Mouse (Mus musculus): ENCODE data around the gene Mbl2. TPM values are rescaled to one million over a fixed set of nuclear protein-coding genes. Genes with fewer than 3 reads are reported as not detected.

The Mbl2 gene
- polyA plus RNA-seq (2014; fragmentation: Nextera tagmentation; extraction: Ambion mirVana), result not detected in 2 replicates

DNA sequence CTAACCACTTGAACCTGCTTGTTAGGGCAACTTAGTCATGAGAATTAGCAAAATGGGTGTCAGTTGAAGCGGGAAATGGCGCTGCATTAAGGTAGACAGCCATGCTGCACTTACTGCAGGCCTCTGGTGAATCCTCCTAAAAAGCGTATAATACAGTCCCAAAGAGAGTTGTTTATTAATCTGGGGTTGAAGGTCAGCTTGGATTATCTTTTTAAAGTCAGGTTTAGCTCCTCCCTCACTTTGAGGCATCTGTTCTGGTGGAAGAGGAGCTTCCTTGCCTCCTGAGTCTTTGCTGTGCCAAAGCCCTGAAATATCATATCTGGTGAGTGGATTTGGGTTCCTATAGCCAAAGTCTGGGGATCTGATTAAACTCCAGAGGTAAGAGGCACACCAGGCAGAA, at the start of gene Mbl2:
Gene Mbl2, plus strand, starts transcription at position 252 of the 400 bp plus-strand sequence.
- TF ChIP-seq CTCF (IDR thresholded peaks at IDR 0.05; ENCODE audit: low read depth), result no peak
- no peak within 1 kb of the TSS for H3K27ac ChIP-seq (ENCODE audit: low read depth)
- no peak within 1 kb of the TSS for H3K4me3 ChIP-seq (ENCODE audit: low read depth, low read length)
- no peaks in the 10 kb centered on the region for H3K4me1 ChIP-seq (ENCODE audit: insufficient read depth)
- no peaks in the 10 kb centered on the region for H3K9me3 ChIP-seq (ENCODE audit: low read depth, low read length)
- no peak within 1 kb of the TSS for H3K9ac ChIP-seq
- no peaks in the 10 kb centered on the region for H3K27me3 ChIP-seq (ENCODE audit: insufficient read depth, low read length)
- ATAC-seq (ENCODE audit: insufficient read depth) (no peak), DNase-seq (no peak)
- H3K36me3 ChIP-seq (ENCODE audit: insufficient read depth), result no peaks in the 10 kb centered on the region
- H3K4me2 ChIP-seq, result no peak within 1 kb of the TSS
- 83% methylated on average over 3 of the region's 3 CpGs for WGBS

DNA sequence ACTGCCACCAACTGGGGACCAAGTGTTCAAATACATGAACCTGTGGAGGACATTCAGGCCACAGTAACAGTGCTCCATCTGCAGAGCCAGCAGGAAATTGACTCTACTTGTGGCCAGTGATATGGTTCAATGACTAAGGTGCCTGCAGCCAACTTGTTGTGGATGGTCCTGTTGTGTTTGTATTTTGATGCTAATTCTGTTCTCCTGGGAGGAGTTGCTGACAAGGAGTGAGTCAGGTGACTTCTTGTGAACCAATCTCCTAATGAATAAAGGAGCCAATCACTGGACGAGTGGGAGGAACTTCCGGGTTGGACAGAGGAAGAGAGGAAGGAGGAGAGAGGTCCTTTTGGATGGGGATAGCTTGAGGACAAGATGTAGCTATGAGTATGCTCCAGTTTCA, 47.2 kb upstream of the Mbl2 start:
- no peak overlapping the region for H3K4me2 ChIP-seq
- no peak overlapping the region for H3K4me3 ChIP-seq (ENCODE audit: low read depth, low read length)
- peaks cover 12% of the 10 kb centered on the region; the same call in 1 of the 2 replicates for H3K9me3 ChIP-seq (ENCODE audit: low read depth, low read length)
- H3K4me1 ChIP-seq (ENCODE audit: insufficient read depth), result no peaks in the 10 kb centered on the region
- no peaks in the 10 kb centered on the region for H3K36me3 ChIP-seq (ENCODE audit: insufficient read depth)
- ATAC-seq (ENCODE audit: insufficient read depth), result no peak
- no peak for TF ChIP-seq CTCF (IDR thresholded peaks at IDR 0.05; ENCODE audit: low read depth)
- no peak for DNase-seq
- WGBS, result 82% methylated on average over 2 of the region's 2 CpGs
- no peaks in the 10 kb centered on the region for H3K27me3 ChIP-seq (ENCODE audit: insufficient read depth, low read length)
- H3K9ac ChIP-seq, result no peak overlapping the region
- no peak overlapping the region for H3K27ac ChIP-seq (ENCODE audit: low read depth)

GRCm38 (mm10) chr19:30187232-30187631, 45.5 kb upstream of the Mbl2 start:
- H3K4me3 ChIP-seq (ENCODE audit: low read depth, low read length), result no peak overlapping the region
- H3K4me2 ChIP-seq, result no peak overlapping the region
- H3K36me3 ChIP-seq (ENCODE audit: insufficient read depth), result no peaks in the 10 kb centered on the region
- no peak overlapping the region for H3K9ac ChIP-seq
- H3K27ac ChIP-seq (ENCODE audit: low read depth), result no peak overlapping the region
- WGBS, result 85% methylated on average over 2 of the region's 2 CpGs
- no peaks in the 10 kb centered on the region for H3K27me3 ChIP-seq (ENCODE audit: insufficient read depth, low read length)
- TF ChIP-seq CTCF (IDR thresholded peaks at IDR 0.05; ENCODE audit: low read depth), result no peak
- no peak for DNase-seq
- no peak for ATAC-seq (ENCODE audit: insufficient read depth)
- no peaks in the 10 kb centered on the region for H3K4me1 ChIP-seq (ENCODE audit: insufficient read depth)
- H3K9me3 ChIP-seq (ENCODE audit: low read depth, low read length), result peaks cover 12% of the 10 kb centered on the region; the same call in 1 of the 2 replicates

DNA sequence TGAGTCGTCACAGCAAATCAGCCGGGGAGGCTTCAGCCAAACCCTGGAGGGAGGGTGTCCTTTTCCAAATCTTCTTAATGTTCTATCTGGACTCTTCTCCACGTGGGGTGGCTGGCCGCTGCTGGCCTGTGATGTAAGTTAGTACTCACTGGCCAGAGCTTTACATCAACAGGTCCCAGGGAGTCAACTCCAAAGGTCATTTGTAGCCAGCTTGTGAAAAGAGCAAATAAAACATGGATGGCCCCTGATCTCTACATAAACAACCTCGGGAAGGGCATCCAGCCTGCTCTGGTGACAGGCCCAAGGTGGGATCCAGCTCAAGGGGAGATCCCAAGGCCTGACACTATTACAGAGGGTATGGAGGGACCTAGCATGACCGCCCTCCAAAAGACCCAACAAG, 37.7 kb upstream of the Mbl2 start:
- no peak for TF ChIP-seq CTCF (IDR thresholded peaks at IDR 0.05; ENCODE audit: low read depth)
- H3K36me3 ChIP-seq (ENCODE audit: insufficient read depth), result no peaks in the 10 kb centered on the region
- no peaks in the 10 kb centered on the region for H3K9me3 ChIP-seq (ENCODE audit: low read depth, low read length)
- H3K4me3 ChIP-seq (ENCODE audit: low read depth, low read length), result no peak overlapping the region
- H3K9ac ChIP-seq, result no peak overlapping the region
- DNase-seq, result no peak
- no peak overlapping the region for H3K4me2 ChIP-seq
- ATAC-seq (ENCODE audit: insufficient read depth), result no peak
- H3K4me1 ChIP-seq (ENCODE audit: insufficient read depth), result no peaks in the 10 kb centered on the region
- no peaks in the 10 kb centered on the region for H3K27me3 ChIP-seq (ENCODE audit: insufficient read depth, low read length)
- H3K27ac ChIP-seq (ENCODE audit: low read depth), result no peak overlapping the region
- WGBS, result 69% methylated on average over 6 of the region's 6 CpGs

- Histone ChIP-seq H3K4me2 (no peak overlapping the region), H3K9ac (no peak overlapping the region), H3K4me3 (ENCODE audit: low read depth, low read length) (no peak overlapping the region), H3K4me1 (ENCODE audit: insufficient read depth) (no peaks in the 10 kb centered on the region), H3K27ac (ENCODE audit: low read depth) (no peak overlapping the region), H3K9me3 (ENCODE audit: low read depth, low read length) (no peaks in the 10 kb centered on the region), H3K36me3 (ENCODE audit: insufficient read depth) (no peaks in the 10 kb centered on the region), H3K27me3 (ENCODE audit: insufficient read depth, low read length) (no peaks in the 10 kb centered on the region)
- DNase-seq (no peak), ATAC-seq (ENCODE audit: insufficient read depth) (no peak)
- no peak for TF ChIP-seq CTCF (IDR thresholded peaks at IDR 0.05; ENCODE audit: low read depth)
- WGBS, result 38% methylated on average over 7 of the region's 7 CpGs
Measured at GRCm38 (mm10) chr19:30202177-30202576, 30.6 kb upstream of the Mbl2 start.

GRCm38 (mm10) chr19:30205159-30205816, 27.5 kb upstream of the Mbl2 start:
- Histone ChIP-seq H3K4me2 (no peak overlapping the region), H3K4me3 (ENCODE audit: low read depth, low read length) (no peak overlapping the region), H3K27ac (ENCODE audit: low read depth) (no peak overlapping the region), H3K36me3 (ENCODE audit: insufficient read depth) (no peaks in the 10 kb centered on the region), H3K27me3 (ENCODE audit: insufficient read depth, low read length) (no peaks in the 10 kb centered on the region), H3K9me3 (ENCODE audit: low read depth, low read length) (no peaks in the 10 kb centered on the region), H3K4me1 (ENCODE audit: insufficient read depth) (no peaks in the 10 kb centered on the region), H3K9ac (no peak overlapping the region)
- ATAC-seq (ENCODE audit: insufficient read depth) (peak; percentile 60; the same call in 1 of the 2 replicates), DNase-seq (peak; percentile 89)
- WGBS, result 19% methylated on average over 12 of the region's 12 CpGs
- TF ChIP-seq CTCF (IDR thresholded peaks at IDR 0.05; ENCODE audit: low read depth), result peak; percentile 90

- H3K9me3 ChIP-seq (ENCODE audit: low read depth, low read length), result no peaks in the 10 kb centered on the region
- H3K4me3 ChIP-seq (ENCODE audit: low read depth, low read length), result no peak overlapping the region
- H3K4me1 ChIP-seq (ENCODE audit: insufficient read depth), result no peaks in the 10 kb centered on the region
- DNase-seq, result no peak
- H3K9ac ChIP-seq, result no peak overlapping the region
- no peaks in the 10 kb centered on the region for H3K27me3 ChIP-seq (ENCODE audit: insufficient read depth, low read length)
- H3K27ac ChIP-seq (ENCODE audit: low read depth), result no peak overlapping the region
- TF ChIP-seq CTCF (IDR thresholded peaks at IDR 0.05; ENCODE audit: low read depth), result no peak
- no peak for ATAC-seq (ENCODE audit: insufficient read depth)
- H3K36me3 ChIP-seq (ENCODE audit: insufficient read depth), result no peaks in the 10 kb centered on the region
- WGBS, result 81% methylated on average over 4 of the region's 4 CpGs
- no peak overlapping the region for H3K4me2 ChIP-seq
Measured at GRCm38 (mm10) chr19:30205874-30206273, 26.9 kb upstream of the Mbl2 start.

Measured in lung, embryonic 14.5 days (tissue).